Mouse (Mus musculus): ENCODE measurements around the gene Olfr1431. TPM values are rescaled to one million over a fixed set of nuclear protein-coding genes. Genes with fewer than 3 reads are reported as not detected.
"Not testable (repeated sequence)": the region's sequence is repeated elsewhere in the genome, so short reads cannot be mapped to it uniquely, and the experiment has no call there.

The Olfr1431 gene
- polyA plus RNA-seq (2016; fragmentation: Nextera tagmentation; extraction: Ambion mirVana): not detected in 2 replicates

DNA sequence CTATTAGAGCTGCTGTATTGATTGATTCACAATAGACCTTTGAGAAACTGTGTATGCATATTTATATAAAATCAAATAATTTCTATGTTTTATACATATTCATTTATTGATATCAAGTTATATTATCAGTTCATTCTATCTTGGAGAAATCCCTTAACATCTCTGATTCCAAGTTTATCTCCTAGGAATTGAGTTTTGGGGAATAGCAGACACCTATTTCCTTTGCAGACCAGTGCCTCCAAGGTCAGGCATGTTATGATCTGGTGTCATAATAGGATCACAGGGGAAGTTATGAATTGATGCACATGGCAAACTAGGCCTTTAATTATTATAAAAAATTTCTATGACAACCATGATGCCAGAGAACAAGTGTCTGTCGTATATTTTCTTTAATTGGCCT, at the start of gene Olfr1431:
Gene Olfr1431 (plus strand): TSS at position 301 of the 400 bp plus-strand sequence.
- 86% methylated on average over 1 of the region's 1 CpGs for WGBS
- no peak for ATAC-seq (ENCODE audit: insufficient number of reproducible peaks, insufficient read depth, low FRiP score, low TSS enrichment, low read depth)
- Histone ChIP-seq H3K36me3 (no peaks in the 10 kb centered on the region), H3K9me3 (no peaks in the 10 kb centered on the region), H3K27ac (no peak within 1 kb of the TSS), H3K27me3 (no peaks in the 10 kb centered on the region), H3K4me1 (replicated peaks) (no peaks in the 10 kb centered on the region), H3K9ac (replicated peaks) (no peak within 1 kb of the TSS), H3K4me3 (replicated peaks) (no peak within 1 kb of the TSS), H3K4me2 (no peak within 1 kb of the TSS)

DNA sequence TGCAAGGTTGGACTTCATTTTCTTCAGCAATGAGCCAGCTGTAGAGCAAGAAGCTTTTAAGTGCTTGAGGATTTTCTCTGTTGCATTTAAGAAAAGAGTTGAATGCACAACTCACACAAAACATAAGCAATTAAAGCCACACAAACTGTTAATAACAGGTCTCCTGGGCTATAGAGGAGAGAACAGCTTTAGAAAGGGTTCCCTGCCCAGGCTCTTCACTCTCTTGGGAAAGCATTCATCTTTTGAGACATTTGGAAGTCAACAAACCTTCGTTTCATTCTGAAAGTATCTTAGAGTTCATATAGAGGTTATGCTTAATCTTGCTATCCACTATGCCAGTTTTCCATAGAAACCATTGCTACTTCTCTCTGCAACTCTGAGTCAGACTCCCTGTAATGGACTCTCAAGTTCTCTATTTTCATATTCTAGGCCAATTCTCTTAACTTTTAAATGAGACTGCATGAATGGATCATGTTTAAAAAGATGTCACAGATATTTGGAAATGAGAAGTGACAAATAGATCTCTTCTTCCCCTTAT, 30.3 kb upstream of the Olfr1431 start, which contains the start of gene Olfr1555-ps1:
Gene Olfr1555-ps1 (minus strand): TSS at position 51 of the 538 bp plus-strand sequence.
- WGBS: 54% methylated on average over 1 of the region's 1 CpGs
- not testable (repeated sequence) for ATAC-seq (ENCODE audit: insufficient number of reproducible peaks, insufficient read depth, low FRiP score, low TSS enrichment, low read depth); H3K4me1 ChIP-seq (replicated peaks); H3K4me3 ChIP-seq (replicated peaks); H3K27me3 ChIP-seq; H3K36me3 ChIP-seq; H3K27ac ChIP-seq; H3K4me2 ChIP-seq; H3K9me3 ChIP-seq; H3K9ac ChIP-seq (replicated peaks)

DNA sequence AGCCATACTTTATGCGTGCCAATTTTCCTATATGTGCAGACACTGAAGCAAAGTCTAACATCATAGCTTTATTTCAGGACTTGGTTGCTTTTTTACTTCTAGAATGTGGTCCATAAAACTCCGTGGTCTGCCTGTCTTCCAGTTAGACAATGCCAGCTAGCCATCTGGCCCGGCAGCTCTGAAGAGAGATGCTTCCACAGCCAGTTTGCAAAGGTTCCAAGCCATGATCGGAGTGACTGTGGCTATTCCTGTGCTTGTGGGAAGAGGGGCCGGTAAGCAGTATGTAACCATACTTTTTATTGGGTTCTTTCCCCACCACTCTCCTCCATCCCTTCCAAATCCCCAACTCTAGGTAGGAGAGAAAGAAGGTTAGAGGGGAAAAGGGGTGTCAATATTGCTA, 25.0 kb upstream of the Olfr1431 start:
- WGBS: 86% methylated on average over 5 of the region's 5 CpGs
- not testable (repeated sequence) for H3K4me3 ChIP-seq (replicated peaks)

DNA sequence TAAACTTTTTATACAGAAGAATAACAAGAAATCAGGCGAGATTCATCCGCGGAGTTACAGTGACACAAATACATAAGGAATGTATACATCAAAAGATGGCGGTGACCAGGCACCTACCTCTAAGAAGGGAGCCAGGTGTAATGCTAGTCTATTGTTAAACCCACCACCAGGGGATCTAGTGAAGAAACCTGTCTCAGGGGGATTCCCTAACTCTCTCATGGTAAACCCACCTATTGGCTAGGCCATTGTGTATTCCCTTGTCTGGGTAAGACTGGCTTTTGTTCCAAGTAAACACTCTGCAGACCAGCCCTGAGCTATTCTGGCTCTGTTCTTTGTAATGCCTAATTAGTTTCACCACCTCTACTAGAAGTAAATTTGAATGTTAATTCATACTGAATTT, 1.4 kb upstream of the Olfr1431 start:
- not testable (repeated sequence) for H3K27ac ChIP-seq; H3K9ac ChIP-seq (replicated peaks); H3K4me1 ChIP-seq (replicated peaks); ATAC-seq (ENCODE audit: insufficient number of reproducible peaks, insufficient read depth, low FRiP score, low TSS enrichment, low read depth); H3K4me2 ChIP-seq; H3K36me3 ChIP-seq; H3K9me3 ChIP-seq; H3K4me3 ChIP-seq (replicated peaks); H3K27me3 ChIP-seq
- WGBS: 84% methylated on average over 4 of the region's 4 CpGs

More for the DNA sequence above, 25.0 kb upstream of the Olfr1431 start:
- not testable (repeated sequence) for H3K4me1 ChIP-seq (replicated peaks); ATAC-seq (ENCODE audit: insufficient number of reproducible peaks, insufficient read depth, low FRiP score, low TSS enrichment, low read depth); H3K9ac ChIP-seq (replicated peaks); H3K9me3 ChIP-seq; H3K27ac ChIP-seq; H3K27me3 ChIP-seq; H3K36me3 ChIP-seq; H3K4me2 ChIP-seq

DNA sequence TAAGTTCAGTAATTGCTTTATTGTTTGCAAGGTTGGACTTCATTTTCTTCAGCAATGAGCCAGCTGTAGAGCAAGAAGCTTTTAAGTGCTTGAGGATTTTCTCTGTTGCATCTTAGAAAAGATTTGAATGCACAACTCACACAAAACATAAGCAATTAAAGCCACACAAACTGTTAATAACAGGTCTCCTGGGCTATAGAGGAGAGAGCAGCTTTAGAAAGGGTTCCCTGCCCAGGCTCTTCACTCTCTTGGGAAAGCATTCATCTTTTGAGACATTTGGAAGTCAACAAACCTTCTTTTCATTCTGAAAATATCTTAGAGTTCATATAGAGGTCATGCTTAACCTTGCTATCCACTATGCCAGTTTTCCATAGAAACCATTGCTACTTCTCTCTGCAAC, 32.1 kb downstream of the Olfr1431 start, which contains the start of gene Olfr1432:
Gene Olfr1432 (minus strand): TSS at position 101 of the 400 bp plus-strand sequence.
- not testable (repeated sequence) for H3K9me3 ChIP-seq; ATAC-seq (ENCODE audit: insufficient number of reproducible peaks, insufficient read depth, low FRiP score, low TSS enrichment, low read depth); H3K4me1 ChIP-seq (replicated peaks); H3K4me3 ChIP-seq (replicated peaks); H3K36me3 ChIP-seq; H3K4me2 ChIP-seq; H3K9ac ChIP-seq (replicated peaks); H3K27ac ChIP-seq; H3K27me3 ChIP-seq

DNA sequence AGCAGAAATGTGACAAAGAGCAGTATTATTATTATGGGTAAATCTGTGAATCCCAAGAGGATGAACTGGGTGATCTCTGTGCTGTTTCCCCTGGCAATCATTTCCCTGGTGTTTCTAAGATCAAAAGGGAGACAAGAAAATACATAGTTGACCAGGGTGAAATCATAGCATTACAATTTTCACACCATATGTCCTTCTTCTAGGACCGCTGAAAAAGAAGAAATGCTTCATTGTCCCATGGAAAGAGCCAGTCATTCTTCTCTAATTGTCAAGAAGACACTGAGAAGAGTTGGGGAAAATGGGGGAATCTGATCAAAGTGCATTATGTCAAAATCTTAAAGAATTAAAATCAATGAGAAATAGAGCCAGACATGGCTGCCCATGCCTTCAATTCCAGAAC, 41.1 kb downstream of the Olfr1431 start, which contains the start of gene Olfr262:
Gene Olfr262 (minus strand): TSS at position 101 of the 400 bp plus-strand sequence.
- H3K4me2 ChIP-seq: no peak within 1 kb of the TSS
- no peak within 1 kb of the TSS for H3K9ac ChIP-seq (replicated peaks)
- no peak for ATAC-seq (ENCODE audit: insufficient number of reproducible peaks, insufficient read depth, low FRiP score, low TSS enrichment, low read depth)
- H3K27me3 ChIP-seq: no peaks in the 10 kb centered on the region
- no peaks in the 10 kb centered on the region for H3K4me1 ChIP-seq (replicated peaks)
- no peaks in the 10 kb centered on the region for H3K36me3 ChIP-seq
- no peaks in the 10 kb centered on the region for H3K9me3 ChIP-seq
- WGBS: 81% methylated on average over 1 of the region's 1 CpGs
- H3K27ac ChIP-seq: no peak within 1 kb of the TSS
- H3K4me3 ChIP-seq (replicated peaks): no peak within 1 kb of the TSS

DNA sequence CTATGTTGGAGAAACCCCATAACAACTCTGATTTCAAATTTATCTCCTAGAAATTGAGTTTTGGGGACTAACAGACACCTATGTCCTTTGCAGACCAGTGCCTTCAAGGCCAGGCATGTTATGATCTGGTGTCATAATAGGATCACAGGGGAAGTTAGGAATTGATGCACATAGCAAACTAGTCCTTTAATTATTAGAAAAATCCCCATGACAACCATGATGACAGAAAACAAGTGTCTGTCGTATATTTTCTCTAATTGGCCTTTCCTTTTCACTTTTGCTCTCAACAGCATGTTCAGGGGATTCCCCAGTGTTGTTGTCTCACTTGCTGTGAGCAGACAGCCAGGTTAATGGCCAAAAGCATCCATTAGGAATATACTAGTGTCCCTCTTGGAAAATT, 60.3 kb downstream of the Olfr1431 start, which contains the start of gene Olfr235:
Gene Olfr235 (plus strand): TSS at position 301 of the 400 bp plus-strand sequence.
- H3K27me3 ChIP-seq: no peaks in the 10 kb centered on the region
- no peak within 1 kb of the TSS for H3K9ac ChIP-seq (replicated peaks)
- 62% methylated on average over 1 of the region's 1 CpGs for WGBS
- H3K9me3 ChIP-seq: no peaks in the 10 kb centered on the region
- no peaks in the 10 kb centered on the region for H3K36me3 ChIP-seq
- H3K4me2 ChIP-seq: no peak within 1 kb of the TSS
- no peak within 1 kb of the TSS for H3K27ac ChIP-seq
- H3K4me1 ChIP-seq (replicated peaks): no peaks in the 10 kb centered on the region
- no peak for ATAC-seq (ENCODE audit: insufficient number of reproducible peaks, insufficient read depth, low FRiP score, low TSS enrichment, low read depth)
- no peak within 1 kb of the TSS for H3K4me3 ChIP-seq (replicated peaks)

Other genes with a start within 250 kb of the Olfr1431 start
- 4.9 and 5.1 TPM in 2 replicates for gene Osbp, start 234.7 kb upstream of the Olfr1431 start, polyA plus RNA-seq (2016; fragmentation: Nextera tagmentation; extraction: Ambion mirVana)
- gene Olfr1423, start 159.3 kb upstream of the Olfr1431 start, polyA plus RNA-seq (2016; fragmentation: Nextera tagmentation; extraction: Ambion mirVana): 0.04 TPM in 1 of 2 replicates, not detected in the other
- gene Olfr1424, start 138.0 kb upstream of the Olfr1431 start, polyA plus RNA-seq (2016; fragmentation: Nextera tagmentation; extraction: Ambion mirVana): not detected in 2 replicates
- gene Olfr1425, start 122.9 kb upstream of the Olfr1431 start, polyA plus RNA-seq (2016; fragmentation: Nextera tagmentation; extraction: Ambion mirVana): not detected in 2 replicates
- gene Olfr1426, start 108.6 kb upstream of the Olfr1431 start, polyA plus RNA-seq (2016; fragmentation: Nextera tagmentation; extraction: Ambion mirVana): not detected in 2 replicates
- gene Olfr1427, start 97.3 kb upstream of the Olfr1431 start, polyA plus RNA-seq (2016; fragmentation: Nextera tagmentation; extraction: Ambion mirVana): not detected in 2 replicates
- gene Olfr1428, start 84.7 kb upstream of the Olfr1431 start, polyA plus RNA-seq (2016; fragmentation: Nextera tagmentation; extraction: Ambion mirVana): not detected in 2 replicates
- not detected in 2 replicates for gene Olfr76, start 77.4 kb upstream of the Olfr1431 start, polyA plus RNA-seq (2016; fragmentation: Nextera tagmentation; extraction: Ambion mirVana)
- not detected in 2 replicates for gene Olfr1555-ps1, start 30.5 kb upstream of the Olfr1431 start, polyA plus RNA-seq (2016; fragmentation: Nextera tagmentation; extraction: Ambion mirVana)
- gene Olfr1432, start 32.0 kb downstream of the Olfr1431 start, polyA plus RNA-seq (2016; fragmentation: Nextera tagmentation; extraction: Ambion mirVana): not detected in 2 replicates
- gene Olfr262, start 41.0 kb downstream of the Olfr1431 start, polyA plus RNA-seq (2016; fragmentation: Nextera tagmentation; extraction: Ambion mirVana): not detected in 2 replicates
- gene Olfr235, start 60.4 kb downstream of the Olfr1431 start, polyA plus RNA-seq (2016; fragmentation: Nextera tagmentation; extraction: Ambion mirVana): not detected in 2 replicates
- gene Olfr1434, start 79.2 kb downstream of the Olfr1431 start, polyA plus RNA-seq (2016; fragmentation: Nextera tagmentation; extraction: Ambion mirVana): not detected in 2 replicates
- gene Olfr1436, start 98.5 kb downstream of the Olfr1431 start, polyA plus RNA-seq (2016; fragmentation: Nextera tagmentation; extraction: Ambion mirVana): not detected in 2 replicates
- not detected in 2 replicates for gene Olfr1437, start 124.5 kb downstream of the Olfr1431 start, polyA plus RNA-seq (2016; fragmentation: Nextera tagmentation; extraction: Ambion mirVana)
- not detected in 2 replicates for gene Olfr1438-ps1, start 135.3 kb downstream of the Olfr1431 start, polyA plus RNA-seq (2016; fragmentation: Nextera tagmentation; extraction: Ambion mirVana)
- not detected in 2 replicates for gene Olfr1440, start 186.6 kb downstream of the Olfr1431 start, polyA plus RNA-seq (2016; fragmentation: Nextera tagmentation; extraction: Ambion mirVana)
- not detected in 2 replicates for gene Olfr1441, start 216.8 kb downstream of the Olfr1431 start, polyA plus RNA-seq (2016; fragmentation: Nextera tagmentation; extraction: Ambion mirVana)
- gene Pfpl, start 227.3 kb downstream of the Olfr1431 start, polyA plus RNA-seq (2016; fragmentation: Nextera tagmentation; extraction: Ambion mirVana): not detected in 2 replicates